Comparison of ENCODE assay signal across 18 mouse cellular contexts in the genomic region with DNA sequence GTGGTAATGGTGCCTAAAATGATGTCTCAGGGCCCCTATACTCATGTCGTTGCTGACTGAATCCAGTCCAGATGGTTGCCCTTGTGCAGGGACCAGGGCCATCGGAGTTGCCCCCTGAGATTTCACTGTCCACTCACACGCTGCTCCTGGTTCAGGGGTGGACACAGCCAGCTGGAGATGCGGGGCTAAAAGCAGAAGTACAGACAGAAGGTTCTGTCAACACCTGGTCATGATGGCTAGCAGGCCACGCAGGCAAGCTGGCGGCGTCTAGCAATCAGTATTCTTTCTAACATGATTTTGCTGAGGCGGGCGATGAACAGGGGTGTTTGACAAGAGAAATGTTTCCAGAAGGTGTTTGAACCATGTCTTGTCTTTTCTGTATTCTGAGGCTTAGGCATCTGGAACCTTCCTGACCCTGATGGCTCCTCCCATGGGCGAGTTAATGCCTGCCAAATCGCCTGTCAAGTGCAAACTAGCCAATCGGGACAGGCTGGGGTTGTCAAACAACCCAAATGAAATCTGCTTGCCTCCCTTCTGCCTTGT.
DNase-seq lines count a peak whose midpoint lies in the region; ATAC-seq lines count a peak whose summit lies in the region.
"Had no signal": no experiment of that assay in that cellular context is flagged by ENCODE, and none has a peak within 500 bp of the region (broad histone marks: within the 10 kb centered on the region; RNA-seq: fewer than 3 reads in every experiment).

No protein-coding gene starts in this region.

- H3K27ac ChIP-seq in forebrain, embryonic 13.5 days = peak overlapping the region; percentile 46
- H3K27ac ChIP-seq in forebrain, embryonic 11.5 days (ENCODE audit: low read depth, low read length) = no peak overlapping the region
- H3K27ac ChIP-seq in heart, embryonic 13.5 days (replicated peaks) = peak overlapping the region; percentile 46
- H3K27ac ChIP-seq in heart, embryonic 14.5 days (replicated peaks in 1 of 2; ENCODE audit: control insufficient read depth in 1 of 2, insufficient read depth in 1 of 2, low read depth in 2 of 2, low read length in 2 of 2) = peak overlapping the region; percentile 59 to 60
- H3K27ac ChIP-seq: limb, embryonic 12.5 days; liver, embryonic 12.5 days had no signal

- peak; percentile 25; the same call in 1 of the 2 replicates for ATAC-seq in forebrain, embryonic 13.5 days
- no peak for ATAC-seq in forebrain, embryonic 11.5 days (replicated peaks; ENCODE audit: low FRiP score)
- ATAC-seq in heart, embryonic 13.5 days (ENCODE audit: extremely low read depth, insufficient number of reproducible peaks, low FRiP score, low TSS enrichment) = no peak; the same call in 1 of the 2 replicates
- ATAC-seq in heart, embryonic 14.5 days (ENCODE audit: insufficient number of reproducible peaks, insufficient read depth, low FRiP score, low read depth) = peak; percentile 27; the same call in 1 of the 2 replicates
- ATAC-seq: liver, embryonic 12.5 days had no signal

- no peak overlapping the region for H3K4me2 ChIP-seq in forebrain, embryonic 13.5 days
- H3K4me2 ChIP-seq in forebrain, embryonic 11.5 days (ENCODE audit: low read depth, low read length, severe bottlenecking) = no peak overlapping the region
- peak overlapping the region; percentile 1; the same call in 1 of the 2 replicates for H3K4me2 ChIP-seq in heart, embryonic 13.5 days
- no peak overlapping the region for H3K4me2 ChIP-seq in heart, embryonic 14.5 days (ENCODE audit: low read length)
- H3K4me2 ChIP-seq: limb, embryonic 12.5 days; liver, embryonic 12.5 days; lung, embryonic 14.5 days had no signal

- no peaks in the 10 kb centered on the region for H3K9me3 ChIP-seq in forebrain, embryonic 13.5 days (replicated peaks)
- H3K9me3 ChIP-seq in forebrain, embryonic 11.5 days (ENCODE audit: control insufficient read depth, low read length) = no peaks in the 10 kb centered on the region
- H3K9me3 ChIP-seq in heart, embryonic 13.5 days = no peaks in the 10 kb centered on the region
- H3K9me3 ChIP-seq in heart, embryonic 14.5 days (ENCODE audit: control insufficient read depth, low read length) = no peaks in the 10 kb centered on the region
- H3K9me3 ChIP-seq: limb, embryonic 12.5 days; liver, embryonic 12.5 days had no signal

- no peak overlapping the region for H3K4me3 ChIP-seq in forebrain, embryonic 13.5 days
- H3K4me3 ChIP-seq in forebrain, embryonic 11.5 days (ENCODE audit: low read depth, low read length) = no peak overlapping the region
- H3K4me3 ChIP-seq in heart, embryonic 13.5 days = no peak overlapping the region
- H3K4me3 ChIP-seq in heart, embryonic 14.5 days (ENCODE audit: control insufficient read depth in 1 of 2, insufficient read depth in 1 of 2, low read depth in 1 of 2, low read length in 2 of 2) = no peak overlapping the region
- H3K4me3 ChIP-seq: limb, embryonic 12.5 days; liver, embryonic 12.5 days had no signal

- no peaks in the 10 kb centered on the region for H3K36me3 ChIP-seq in forebrain, embryonic 13.5 days (ENCODE audit: poor library complexity, severe bottlenecking)
- no peaks in the 10 kb centered on the region for H3K36me3 ChIP-seq in forebrain, embryonic 11.5 days (ENCODE audit: control insufficient read depth, insufficient read depth, low read length)
- no peaks in the 10 kb centered on the region for H3K36me3 ChIP-seq in heart, embryonic 13.5 days
- H3K36me3 ChIP-seq in heart, embryonic 14.5 days (ENCODE audit: control insufficient read depth, insufficient read depth, low read length) = no peaks in the 10 kb centered on the region
- H3K36me3 ChIP-seq: limb, embryonic 12.5 days; liver, embryonic 12.5 days had no signal

- no peak overlapping the region for H3K9ac ChIP-seq in forebrain, embryonic 13.5 days
- no peak overlapping the region for H3K9ac ChIP-seq in forebrain, embryonic 11.5 days (ENCODE audit: low read length)
- no peak overlapping the region for H3K9ac ChIP-seq in heart, embryonic 13.5 days
- no peak overlapping the region for H3K9ac ChIP-seq in heart, embryonic 14.5 days (ENCODE audit: low read length)
- H3K9ac ChIP-seq: limb, embryonic 12.5 days; liver, embryonic 12.5 days; lung, embryonic 14.5 days had no signal

- no peak for DNase-seq in forebrain, embryonic 11.5 days (ENCODE audit: low spot score)
- no peak for DNase-seq in heart, adult 9 months (ENCODE audit: low spot score in 2 of 2)
- DNase-seq in yolk sac, embryonic 10.5 days (ENCODE audit: low spot score) = peak; percentile 6
- DNase-seq in gastrocnemius, postnatal 10 days = no peak
- DNase-seq: adrenal gland, postnatal 36 days; cerebellum, adult 18-20 months; kidney, adult 2 months; kidney, postnatal 36 days; lung, postnatal 36 days; right cerebral cortex, postnatal 25 days; thymus, postnatal 4 days had no signal

- WGBS in forebrain, embryonic 13.5 days = 76% methylated on average over 12 of the region's 12 CpGs
- WGBS in forebrain, embryonic 11.5 days = 83% methylated on average over 12 of the region's 12 CpGs
- WGBS in heart, embryonic 13.5 days = 24% methylated on average over 12 of the region's 12 CpGs
- 21% methylated on average over 12 of the region's 12 CpGs for WGBS in heart, embryonic 14.5 days

- H3K27me3 ChIP-seq in forebrain, embryonic 13.5 days = no peaks in the 10 kb centered on the region
- no peaks in the 10 kb centered on the region for H3K27me3 ChIP-seq in forebrain, embryonic 11.5 days (ENCODE audit: control insufficient read depth, insufficient read depth, low read length)
- H3K27me3 ChIP-seq in heart, embryonic 13.5 days (replicated peaks) = no peaks in the 10 kb centered on the region
- H3K27me3 ChIP-seq in heart, embryonic 14.5 days (ENCODE audit: control insufficient read depth, insufficient read depth, low read length) = no peaks in the 10 kb centered on the region
- H3K27me3 ChIP-seq: CH12.LX; limb, embryonic 12.5 days; liver, embryonic 12.5 days had no signal

- H3K4me1 ChIP-seq in forebrain, embryonic 13.5 days = peaks cover 30% of the 10 kb centered on the region
- H3K4me1 ChIP-seq in forebrain, embryonic 11.5 days (replicated peaks; ENCODE audit: control insufficient read depth, insufficient read depth, low read length) = no peaks in the 10 kb centered on the region
- H3K4me1 ChIP-seq in heart, embryonic 13.5 days = peaks cover 88% of the 10 kb centered on the region
- H3K4me1 ChIP-seq in heart, embryonic 14.5 days (ENCODE audit: control insufficient read depth in 2 of 2, insufficient read depth in 2 of 2, low read length in 2 of 2) = peaks cover 38 to 67% of the 10 kb centered on the region in 2 experiments
- H3K4me1 ChIP-seq: liver, embryonic 12.5 days had no signal

Comparison
In these comparisons a context has a peak if more than half of its experiments do, and no peak if none do; other contexts are left out.
1. ATAC-seq: peak in forebrain, embryonic 13.5 days (single experiment) and heart, embryonic 14.5 days (single experiment); none in forebrain, embryonic 11.5 days (single experiment) and heart, embryonic 13.5 days (single experiment).